Mouse (Mus musculus) layer of hippocampus, postnatal 36 days (tissue): ENCODE data around the gene Shld2. TPM values are rescaled to one million over a fixed set of nuclear protein-coding genes. Genes with fewer than 3 reads are reported as not detected.
A peak's percentile ranks its signal among the peaks of the same experiment; 100 is the strongest.
"Not testable (repeated sequence)": the region's sequence is repeated elsewhere in the genome, so short reads cannot be mapped to it uniquely, and the experiment has no call there.

Source experiments
- DNase-seq, 2 experiments: peaks; one replicate each; pipeline ENCODE4 v3.0.0; 2022
- total RNA-seq, 2 experiments: library from RNA; stranded (reverse); gene quantifications; 2 replicates each; pipeline ENCODE4 v1.2.3; 2021

Gene Shld2
- total RNA-seq, 2 experiments from 2014 or later = 12.5 to 13.5 TPM

DNA sequence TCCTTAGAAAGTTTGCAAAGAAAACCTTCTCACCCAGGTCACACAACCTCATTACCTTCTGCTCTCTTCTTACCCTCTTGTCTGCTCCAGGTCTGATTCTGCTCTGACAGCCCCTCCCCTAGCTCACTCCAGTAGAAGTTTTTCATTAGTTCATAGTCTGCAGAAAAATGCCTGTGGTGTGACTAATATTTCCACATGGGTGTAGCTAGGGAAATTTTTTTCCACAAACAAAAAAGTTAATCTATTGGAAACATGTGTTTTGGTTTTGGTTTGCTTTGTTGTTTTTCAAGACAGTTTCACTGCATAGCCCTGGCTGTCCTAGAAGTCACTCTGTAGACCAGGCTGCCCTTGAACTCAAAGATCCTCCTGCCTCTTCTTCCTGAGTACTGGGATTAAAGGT, 7.8 kb upstream of the Shld2 start:
- DNase-seq = no peak

DNA sequence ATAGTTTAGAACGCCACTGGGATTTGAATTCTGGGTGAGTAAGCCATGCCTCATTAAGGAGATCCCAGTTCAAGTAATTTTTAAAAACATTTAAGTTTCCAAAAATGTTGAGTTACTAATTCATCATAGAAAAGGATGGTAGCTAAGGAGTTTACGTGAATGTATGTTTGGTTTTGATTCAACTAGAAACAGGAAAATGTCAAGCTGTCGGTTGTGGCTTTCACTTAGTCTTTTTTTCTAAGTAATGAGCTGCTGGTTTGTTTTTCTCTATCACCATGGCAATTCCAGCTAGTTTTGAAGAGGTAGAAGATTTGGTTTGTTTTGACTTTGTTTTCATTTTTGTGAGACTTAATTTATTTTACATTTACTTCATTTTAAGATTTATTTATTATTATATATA, 7.1 kb upstream of the Shld2 start:
- DNase-seq = no peak

DNA sequence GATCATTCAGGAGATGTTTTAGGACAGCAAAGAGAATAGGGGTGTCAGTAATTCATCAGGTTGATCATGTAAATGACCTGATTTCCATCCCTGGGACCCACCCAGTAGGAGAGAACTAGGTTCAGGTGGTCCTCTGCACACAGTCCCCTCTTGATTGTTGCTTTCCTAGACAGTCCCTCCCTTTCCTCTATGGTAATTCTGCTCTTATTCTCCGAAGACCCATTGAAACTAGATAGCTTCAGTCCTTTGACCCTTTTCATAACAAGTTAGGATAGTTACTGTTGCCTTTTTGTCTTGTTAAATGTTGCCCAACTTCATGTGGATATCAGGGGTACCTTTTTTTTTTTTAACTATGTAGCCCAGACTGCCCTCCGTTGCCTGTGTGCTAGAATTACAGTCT, 6.1 kb upstream of the Shld2 start:
- no peak for DNase-seq

DNA sequence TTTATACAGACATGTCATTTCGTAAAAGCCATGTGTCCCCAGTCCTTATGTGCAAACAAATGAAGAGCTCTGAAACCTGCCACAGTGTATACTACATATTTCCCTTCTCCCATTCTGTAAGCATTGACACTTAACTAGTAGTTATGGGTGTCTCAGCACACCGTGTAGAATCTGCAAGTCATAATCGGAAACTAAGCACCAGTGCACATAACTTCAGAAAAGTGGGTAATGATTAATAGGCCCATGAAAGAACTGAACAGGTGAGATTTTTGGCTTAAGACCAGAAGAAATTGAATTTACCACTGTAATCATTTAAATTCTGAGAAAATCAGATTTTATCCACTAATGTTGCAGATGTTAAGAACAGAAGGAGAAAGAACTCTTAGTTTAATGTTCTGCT, 4.5 kb upstream of the Shld2 start:
- no peak for DNase-seq

DNA sequence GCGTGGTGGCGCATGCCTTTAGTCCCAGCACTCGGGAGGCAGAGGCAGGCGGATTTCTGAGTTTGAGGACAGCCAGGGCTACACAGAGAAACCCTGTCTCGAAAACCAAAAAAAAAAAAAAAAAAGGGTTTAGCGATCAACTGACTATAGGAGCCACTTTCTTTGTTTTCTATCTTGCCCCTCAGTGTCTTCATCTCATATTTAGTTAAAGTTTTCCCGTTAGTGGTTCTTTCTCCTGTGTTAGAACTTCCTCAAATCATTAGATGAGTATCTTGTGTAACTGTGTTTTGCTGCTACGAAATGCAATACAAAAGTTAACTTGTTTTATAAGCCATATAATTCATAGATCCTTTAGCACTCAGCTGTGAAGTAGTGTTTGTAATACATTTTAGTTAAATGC, 4.1 kb upstream of the Shld2 start:
- not testable (repeated sequence) for DNase-seq

DNA sequence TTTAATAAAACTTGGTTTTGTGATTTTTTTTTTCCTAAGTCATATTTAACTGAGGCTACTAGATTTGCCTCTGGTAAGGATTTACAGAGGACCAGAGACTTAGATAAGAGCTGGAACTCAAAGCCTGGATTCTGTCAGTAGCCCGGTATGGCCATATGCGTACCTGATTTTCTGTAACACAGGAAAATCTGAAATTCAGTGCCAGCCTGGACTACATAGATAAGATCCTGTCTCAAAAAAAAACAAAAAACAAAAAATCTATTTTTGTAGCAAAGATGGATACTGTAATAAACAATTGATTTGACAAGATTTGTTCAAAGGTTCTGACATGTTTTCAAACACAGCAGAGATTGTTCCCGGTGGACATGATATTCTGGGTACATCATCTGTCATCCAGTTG, 3.3 kb upstream of the Shld2 start:
- no peak for DNase-seq

DNA sequence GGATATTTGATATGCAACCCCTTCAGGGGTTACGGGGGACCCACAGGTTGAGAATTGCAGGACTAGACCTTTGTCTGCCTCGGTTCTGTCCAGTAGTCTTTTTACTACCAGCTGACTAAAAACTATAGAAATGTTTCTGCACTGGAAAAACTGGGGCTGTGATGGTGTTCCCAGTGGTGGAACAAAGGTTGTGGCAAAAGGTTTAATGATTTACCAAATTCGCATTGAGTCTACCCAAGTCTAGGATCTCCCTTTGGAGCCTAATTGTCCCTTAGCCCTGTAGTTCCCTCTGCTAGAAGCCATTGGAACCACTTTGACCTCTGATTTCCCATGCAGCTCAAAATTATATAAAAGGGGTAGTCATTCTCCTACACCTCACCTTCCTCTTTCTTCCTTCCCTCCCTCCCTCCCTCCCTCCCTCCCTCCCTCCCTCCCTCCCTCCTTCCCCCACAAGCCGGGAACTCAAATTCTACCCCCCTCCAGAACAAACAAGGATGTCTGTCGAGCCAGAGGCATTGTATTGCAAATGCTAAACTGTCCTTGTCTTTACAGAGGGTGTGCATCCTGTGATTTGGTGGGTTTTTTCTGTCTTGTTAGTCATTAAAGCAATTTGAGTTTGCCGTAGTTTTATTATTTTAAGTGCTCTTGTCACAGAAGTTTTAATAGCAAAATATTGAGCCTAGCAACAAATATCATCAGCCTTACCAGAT, 2.2 kb upstream of the Shld2 start:
- no peak for DNase-seq

DNA sequence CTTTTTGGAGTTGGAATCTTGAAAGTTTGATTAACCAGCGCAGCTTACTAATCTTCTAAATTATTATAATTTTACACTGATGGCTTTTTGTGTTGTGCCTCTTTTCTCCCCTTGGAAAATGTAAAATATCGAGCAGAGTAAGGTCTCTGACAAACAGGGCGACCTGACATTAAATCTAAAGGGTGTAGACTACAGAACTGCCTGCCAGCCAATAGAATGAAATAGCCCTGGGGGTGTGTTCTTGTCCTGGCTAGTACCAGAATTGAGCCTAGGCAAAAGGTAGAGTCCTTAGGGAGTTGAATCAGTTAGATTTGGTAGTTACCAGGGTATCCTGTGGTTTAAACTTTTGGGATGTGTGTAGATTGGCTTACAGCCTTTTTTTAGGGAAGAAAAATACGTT, 1.4 kb upstream of the Shld2 start:
- no peak for DNase-seq

DNA sequence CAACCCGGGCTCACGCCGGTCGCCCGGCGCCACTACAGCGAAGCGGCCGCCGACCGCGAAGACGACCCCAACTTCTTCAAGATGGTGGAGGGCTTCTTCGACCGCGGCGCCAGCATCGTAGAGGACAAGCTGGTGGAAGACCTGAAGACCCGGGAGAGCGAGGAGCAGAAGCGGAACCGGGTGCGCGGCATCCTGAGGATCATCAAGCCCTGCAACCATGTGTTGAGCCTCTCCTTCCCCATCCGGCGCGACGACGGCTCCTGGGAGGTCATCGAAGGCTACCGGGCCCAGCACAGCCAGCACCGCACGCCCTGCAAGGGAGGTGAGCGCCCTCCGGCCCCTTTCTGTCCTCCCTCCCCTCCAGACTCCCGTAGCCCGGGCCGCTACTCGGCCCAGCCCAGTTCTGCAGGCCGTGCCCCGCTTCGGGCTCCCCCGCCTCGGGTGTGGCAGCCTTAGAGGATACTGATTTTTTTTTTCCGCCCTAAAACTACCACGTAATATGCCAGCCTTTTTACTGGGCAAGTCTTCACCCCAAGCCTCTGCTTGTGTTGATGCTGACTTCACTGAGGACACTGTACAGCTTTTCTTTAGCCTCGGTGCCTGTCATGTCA, 833 bp upstream of the Shld2 start:
- DNase-seq = peak in 1 of 2 experiments; percentile 45

DNA sequence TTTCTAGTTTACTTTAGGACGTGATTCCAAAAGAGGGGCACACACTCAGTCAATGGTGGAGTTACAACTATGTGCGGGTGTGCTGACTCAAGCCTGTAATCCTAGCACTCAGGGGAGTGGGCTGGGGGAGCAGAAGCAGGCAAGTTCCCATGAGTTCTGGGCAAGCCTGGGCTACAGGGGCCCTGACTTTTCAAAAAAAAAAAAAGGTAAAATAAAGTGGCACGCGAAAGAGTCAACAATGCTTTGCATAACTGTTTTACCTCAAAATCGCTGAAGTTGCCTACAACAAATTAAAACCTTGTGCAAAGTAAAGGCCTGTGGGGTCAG, 423 bp downstream of the Shld2 start:
- no peak for DNase-seq

DNA sequence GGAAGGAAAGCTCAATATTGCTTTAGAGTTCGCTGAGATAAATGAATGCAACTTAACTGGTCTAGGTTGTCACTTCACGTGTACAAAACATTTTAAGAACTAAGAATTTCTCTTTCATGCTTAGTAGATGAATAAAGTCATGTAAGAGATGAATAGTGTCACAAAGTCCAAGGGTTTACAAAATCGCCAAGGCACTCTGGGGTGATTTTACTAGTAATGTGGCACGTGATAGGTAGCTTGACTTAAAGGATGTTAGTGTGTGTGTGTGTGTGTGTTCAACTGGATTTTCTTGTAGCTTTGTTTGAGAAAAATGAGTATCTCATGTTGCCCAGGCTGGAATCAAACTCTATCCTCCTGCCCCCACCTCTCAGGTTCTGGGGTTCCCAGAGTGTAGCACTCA, 1.0 kb downstream of the Shld2 start:
- no peak for DNase-seq

DNA sequence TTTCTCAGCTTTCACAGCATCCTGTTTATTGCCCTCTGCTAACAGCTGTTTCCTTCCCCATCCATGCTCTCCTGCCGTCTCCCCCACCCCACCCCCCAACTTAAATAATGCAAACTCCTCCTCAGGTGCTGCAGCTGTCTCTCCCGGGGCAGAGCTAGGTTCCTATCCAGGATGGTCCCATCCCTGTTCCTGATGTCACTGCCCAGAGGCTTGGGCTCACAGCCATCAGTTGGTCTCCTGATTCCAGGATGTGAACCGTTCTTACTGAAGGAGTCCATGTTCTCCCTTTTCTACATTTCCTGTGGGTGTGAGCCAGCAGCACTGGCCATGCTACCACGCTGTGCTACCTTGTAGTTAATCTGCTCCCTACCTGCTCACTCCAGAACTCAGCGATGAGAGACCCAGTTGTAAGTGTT, 7.0 kb downstream of the Shld2 start:
- DNase-seq = no peak

DNA sequence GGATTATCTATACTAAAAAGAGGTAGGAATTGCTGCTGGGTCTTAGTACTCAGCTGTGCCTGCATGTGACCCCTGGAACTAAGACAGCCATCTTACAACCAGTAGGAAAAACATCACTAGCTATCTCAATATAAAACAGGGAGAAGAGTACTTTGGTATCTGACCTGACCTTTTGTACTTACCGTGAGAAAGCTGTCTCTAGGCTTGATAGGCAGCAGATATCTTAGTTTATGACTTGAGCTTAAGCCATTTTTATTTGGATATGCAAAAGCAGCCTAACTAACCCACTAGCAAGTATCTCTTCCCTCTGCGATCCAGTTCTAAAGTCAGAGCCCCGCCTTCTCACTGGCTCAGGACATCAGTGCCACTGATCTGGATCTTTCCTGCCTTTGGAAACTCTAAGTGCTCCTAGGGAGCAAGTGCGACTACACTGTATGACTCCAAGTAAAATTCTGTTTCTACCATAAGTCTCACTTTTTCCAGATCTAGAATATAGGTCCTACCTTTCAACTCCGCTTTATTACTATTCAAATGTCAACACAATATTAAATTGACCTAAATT, 7.5 kb downstream of the Shld2 start:
- DNase-seq = no peak

DNA sequence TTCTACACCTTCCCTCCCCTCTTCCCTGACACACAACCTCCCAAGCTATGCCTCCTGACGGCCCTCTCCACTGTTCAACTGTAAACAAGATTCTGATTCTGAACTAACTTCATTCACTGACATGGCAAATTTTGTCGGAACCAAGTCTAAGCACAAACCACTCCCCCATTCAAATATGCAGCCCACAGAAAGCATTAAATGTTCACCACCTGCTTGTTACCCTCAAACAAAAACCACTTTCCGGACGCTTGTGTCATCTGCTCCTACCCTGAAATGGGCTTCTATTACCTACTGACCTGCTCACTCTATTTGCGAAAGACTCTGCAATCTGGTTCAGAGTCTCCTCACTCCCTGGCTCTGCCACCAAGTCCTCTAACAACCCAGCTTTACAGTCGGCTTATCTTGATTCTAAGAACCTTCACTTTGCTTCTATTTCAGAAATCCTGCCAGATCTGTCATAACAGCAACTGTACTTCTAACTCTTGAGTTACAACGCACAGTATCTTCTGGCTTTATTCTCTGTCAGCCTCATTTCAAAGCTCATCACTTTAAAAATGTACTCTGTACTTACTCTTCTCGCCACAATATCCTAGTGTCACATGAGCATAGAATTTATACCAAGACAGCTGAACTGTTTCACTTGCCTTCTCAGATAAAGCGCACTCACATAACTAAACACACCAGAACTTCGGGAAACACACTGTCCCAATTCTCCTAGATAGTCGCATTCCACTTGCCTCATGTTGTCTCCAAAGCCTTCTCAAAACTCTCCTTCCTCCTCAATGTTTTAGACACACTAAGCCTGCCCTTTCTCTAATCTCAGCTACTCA, 11.2 kb downstream of the Shld2 start:
- no peak for DNase-seq

DNA sequence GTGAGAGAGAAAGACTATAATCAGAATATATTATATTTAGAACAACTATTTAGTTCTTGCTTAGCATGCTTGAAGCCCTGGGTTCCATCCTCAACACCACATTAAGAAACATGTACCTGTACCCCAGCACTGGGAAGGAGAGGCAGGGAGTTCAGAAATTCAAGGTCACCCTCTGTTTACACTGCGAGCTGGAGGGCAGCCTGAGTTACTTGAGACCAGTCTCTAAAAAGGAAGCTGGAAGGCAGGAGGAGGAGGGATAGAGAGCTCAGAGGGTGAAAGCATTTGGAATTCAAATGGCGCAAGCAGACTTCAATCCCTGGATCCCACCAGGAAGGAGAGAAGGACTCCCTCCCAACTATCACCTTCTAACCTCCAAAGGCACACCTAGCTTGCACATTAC, 12.7 kb downstream of the Shld2 start:
- no peak for DNase-seq

DNA sequence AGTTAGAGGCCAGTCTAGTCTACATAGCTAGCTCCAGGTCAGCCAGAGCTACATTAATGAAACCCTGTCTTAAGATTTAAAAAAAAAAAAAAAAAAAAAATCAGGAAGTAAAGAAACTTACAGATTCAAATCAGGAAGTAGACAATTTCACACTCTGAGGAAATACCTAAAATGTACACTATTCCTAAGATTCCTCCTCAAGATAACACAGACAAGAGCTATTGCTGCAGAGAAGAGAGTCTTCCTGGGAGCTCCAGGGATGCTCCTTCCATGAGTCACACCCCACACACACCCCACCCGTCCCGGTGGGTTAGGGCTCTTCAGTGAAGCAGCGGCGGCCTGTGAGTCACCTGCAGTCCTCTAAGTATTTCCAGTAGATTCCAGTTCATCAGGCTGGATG, 13.3 kb downstream of the Shld2 start:
- DNase-seq = no peak

DNA sequence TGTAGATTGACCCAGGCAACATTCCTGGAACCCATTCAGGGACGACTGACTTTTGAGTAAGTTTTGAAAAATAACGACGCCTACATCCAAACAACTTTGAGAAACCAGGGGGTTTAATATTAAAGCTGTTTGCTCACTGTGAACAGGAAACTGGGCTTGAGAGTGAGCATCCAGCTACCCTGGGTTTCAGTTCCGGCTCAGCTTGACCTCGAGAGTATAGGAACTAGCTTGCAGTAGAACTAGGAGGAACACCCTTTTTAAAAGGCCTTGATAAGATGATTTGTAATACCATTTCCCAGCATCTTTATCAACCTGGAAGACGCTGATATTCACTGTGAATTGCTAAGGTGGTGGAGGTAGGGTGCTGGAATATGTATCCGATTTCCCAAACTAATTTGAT, 13.9 kb downstream of the Shld2 start:
- DNase-seq = no peak

DNA sequence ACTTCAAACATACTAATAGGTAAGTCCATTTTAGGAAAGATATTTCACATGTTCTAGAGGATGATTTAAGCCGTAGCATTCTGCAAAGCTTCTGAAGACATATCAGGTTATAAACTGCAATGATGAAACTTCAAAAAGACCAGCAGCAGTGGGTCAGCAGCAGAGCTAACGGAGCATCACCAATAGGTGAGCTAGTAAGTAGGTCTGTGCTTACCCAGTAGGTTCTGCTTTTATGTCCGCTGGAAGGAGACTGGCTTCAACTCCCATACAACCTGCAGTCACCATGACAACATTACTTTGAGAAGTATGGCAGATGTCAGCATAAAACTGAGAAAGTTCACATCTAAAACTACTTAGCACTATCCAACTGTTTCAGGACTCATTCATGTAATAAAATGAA, 16.7 kb downstream of the Shld2 start:
- no peak for DNase-seq

DNA sequence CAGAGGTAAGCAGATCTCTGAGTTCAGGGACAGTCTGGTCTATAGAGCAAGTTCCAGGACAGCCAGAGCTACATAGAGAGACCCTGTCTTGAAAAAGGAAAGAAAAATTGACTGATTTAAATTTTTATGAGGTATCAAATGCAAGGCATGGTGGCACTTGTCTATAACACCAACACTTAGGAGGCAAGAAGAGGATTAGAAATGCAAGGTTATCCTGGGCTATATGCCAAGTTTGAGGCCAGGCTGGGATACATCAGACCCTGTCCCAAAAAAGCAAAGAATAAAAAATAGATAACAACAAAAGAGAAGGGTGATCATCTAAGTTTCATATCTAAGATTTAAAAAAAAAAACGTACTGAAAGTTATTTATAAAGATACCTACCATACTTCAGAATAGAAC, 20.1 kb downstream of the Shld2 start:
- DNase-seq = no peak

DNA sequence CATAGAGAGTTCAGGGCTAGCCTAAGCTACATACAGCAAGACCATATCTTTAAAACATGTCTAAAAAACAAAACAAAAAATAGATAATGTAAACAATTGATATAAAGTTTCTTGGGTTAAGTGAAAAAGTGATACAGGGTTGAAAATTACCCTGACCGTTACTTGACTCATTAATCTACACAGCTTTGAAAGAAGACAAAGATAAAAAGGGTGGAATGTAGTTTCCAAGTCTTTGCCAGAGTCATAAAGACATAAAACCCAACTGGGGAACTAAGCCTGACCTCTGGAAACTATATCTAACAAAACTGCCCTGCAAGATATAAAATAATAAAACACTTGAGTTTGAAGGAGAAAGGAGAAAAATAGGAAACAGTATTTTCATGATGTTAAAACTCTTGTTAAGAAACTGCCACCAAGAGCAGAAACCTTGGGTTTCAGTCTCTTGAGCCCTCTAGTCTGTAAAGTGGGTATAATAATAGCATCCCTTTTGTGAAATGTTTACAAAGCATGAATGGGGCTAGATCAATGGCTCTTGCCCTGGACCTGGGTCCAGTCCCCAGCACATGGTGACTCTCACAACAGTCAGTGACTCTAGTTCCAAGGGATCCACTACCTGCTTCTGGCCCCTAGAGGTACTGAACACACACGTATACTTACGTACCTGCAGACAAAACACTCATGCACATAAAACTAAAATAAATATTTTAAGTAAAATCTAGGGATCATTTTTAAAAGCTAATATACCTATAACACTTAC, 20.9 kb downstream of the Shld2 start:
- no peak for DNase-seq

DNA sequence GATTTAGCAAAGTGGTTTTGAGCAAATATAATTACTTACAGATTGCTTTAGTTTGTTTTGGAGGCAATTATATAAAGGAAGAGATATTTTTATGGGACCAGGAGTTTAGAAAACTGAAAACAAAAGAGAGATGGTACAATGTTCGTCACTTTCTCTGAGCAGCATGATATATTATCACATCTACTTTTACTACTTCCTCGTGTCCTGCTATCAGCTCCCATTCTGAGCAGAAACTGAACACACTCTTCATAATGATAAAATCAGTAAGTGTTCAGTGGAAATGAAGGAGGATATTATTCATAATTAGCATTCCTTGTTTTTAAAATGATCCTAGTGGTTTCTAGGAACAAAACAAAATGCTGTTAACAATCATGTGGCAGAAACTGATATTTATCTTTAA, 21.9 kb downstream of the Shld2 start:
- DNase-seq = no peak

DNA sequence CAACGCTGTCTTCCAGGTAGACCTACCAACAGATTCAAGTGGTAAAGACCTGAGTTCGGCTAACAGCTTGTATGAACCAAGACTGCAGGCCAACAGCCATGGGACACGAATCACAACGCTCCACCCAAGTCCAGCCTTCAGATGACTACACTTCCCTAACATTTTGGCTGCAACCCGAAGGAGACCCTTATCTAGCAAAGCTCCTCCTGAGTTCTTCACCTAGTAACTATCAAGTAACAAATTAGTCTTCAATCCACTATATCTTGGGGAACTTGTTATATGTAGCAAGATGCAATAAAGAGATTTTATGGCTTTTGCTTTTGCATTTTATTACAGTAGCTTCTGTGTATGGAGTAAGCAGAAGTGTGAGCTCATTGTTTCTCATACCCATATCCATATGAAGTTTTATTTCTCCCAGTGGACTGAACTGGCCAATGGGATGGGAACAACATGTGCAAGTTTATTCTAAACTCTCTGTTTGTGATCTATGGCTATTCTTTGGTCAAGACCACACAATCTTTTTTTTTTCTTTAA, 28.5 kb downstream of the Shld2 start:
- no peak for DNase-seq

DNA sequence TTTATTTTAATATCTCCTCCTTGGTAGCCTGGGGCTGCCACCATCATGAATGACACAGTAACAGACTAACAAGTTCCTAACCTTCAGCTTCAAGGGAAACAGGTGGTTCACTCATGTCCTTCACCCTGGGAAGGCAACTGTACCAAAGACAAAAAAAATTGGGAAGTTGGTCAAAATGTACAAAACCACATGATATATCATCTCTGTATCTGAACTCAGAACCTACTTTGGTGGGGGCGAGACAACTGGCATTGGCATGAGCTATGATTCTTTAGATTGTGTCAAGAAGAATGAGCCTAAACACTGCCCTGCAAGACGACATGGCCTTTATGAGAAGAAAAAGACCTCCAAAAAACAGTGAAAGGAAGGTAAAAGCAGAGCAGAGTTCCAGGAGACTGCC, 29.5 kb downstream of the Shld2 start:
- DNase-seq = no peak
